Mouse (Mus musculus) limb, embryonic 11.5 days (tissue): ENCODE measurements at regions not wholly inside any gene's neighbourhood (a gene's known extent, or its start where the extent isn't known, plus 50 kb on each side); places are given as distances from the start of the nearest gene placed in this dataset.
A peak's percentile ranks its signal among the peaks of the same experiment; 100 is the strongest.

Source experiments
- ATAC-seq: fragments of 200-750 bp; cut with Nextera tagmentation; 2 replicates; pipeline ENCODE4 v1.8.0; 2017; ENCODE audit warnings: low read depth; ENCODE audit not compliant: insufficient number of reproducible peaks, low FRiP score, low TSS enrichment
- DNase-seq: peaks from one replicate; pipeline ENCODE4 v3.0.0-alpha.2; 2015; ENCODE audit warnings: low spot score
- H3K27ac ChIP-seq: fragments of 300-500 bp; sonication (generic); replicated peaks from 2 replicates; pipeline ENCODE4 v1.5.1; 2014; ENCODE audit warnings: low read depth, mild to moderate bottlenecking, low read length
- H3K27me3 ChIP-seq: fragments of 300-500 bp; sonication (generic); 2 replicates; pipeline ENCODE4 v1.6.1; 2014; ENCODE audit warnings: mild to moderate bottlenecking, low read length, mixed read lengths; ENCODE audit not compliant: control insufficient read depth, insufficient read depth
- H3K36me3 ChIP-seq: fragments of 300-500 bp; sonication (generic); 2 replicates; pipeline ENCODE4 v1.6.1; 2014; ENCODE audit warnings: mild to moderate bottlenecking, low read length, moderate library complexity, mixed read lengths; ENCODE audit not compliant: control insufficient read depth, insufficient read depth
- H3K4me1 ChIP-seq: fragments of 300-500 bp; sonication (generic); 2 replicates; pipeline ENCODE4 v1.6.1; 2014; ENCODE audit warnings: low read length, mixed read lengths; ENCODE audit not compliant: control insufficient read depth, insufficient read depth
- H3K4me2 ChIP-seq: fragments of 300-500 bp; sonication (generic); 2 replicates; pipeline ENCODE4 v1.6.1; 2014; ENCODE audit warnings: low read depth, mild to moderate bottlenecking, moderate library complexity; ENCODE audit not compliant: severe bottlenecking
- H3K4me3 ChIP-seq: fragments of 300-500 bp; sonication (generic); 2 replicates; pipeline ENCODE4 v1.5.1; 2014; ENCODE audit warnings: low read depth, low read length
- H3K9ac ChIP-seq: fragments of 300-500 bp; sonication (generic); 2 replicates; pipeline ENCODE4 v1.6.1; 2014; ENCODE audit warnings: mild to moderate bottlenecking, low read length
- H3K9me3 ChIP-seq: fragments of 300-500 bp; sonication (generic); 2 replicates; pipeline ENCODE4 v1.6.1; 2016; ENCODE audit warnings: low read length; ENCODE audit not compliant: control insufficient read depth
- WGBS: fragments of 180-500 bp; shearing (Covaris S2); extraction: QIAGEN DNeasy Blood & Tissue Kit; methylation state at CpG from one replicate; pipeline ENCODE4 v1.1.7; 2014; 5-methylcytosine and 5-hydroxymethylcytosine counted together

DNA sequence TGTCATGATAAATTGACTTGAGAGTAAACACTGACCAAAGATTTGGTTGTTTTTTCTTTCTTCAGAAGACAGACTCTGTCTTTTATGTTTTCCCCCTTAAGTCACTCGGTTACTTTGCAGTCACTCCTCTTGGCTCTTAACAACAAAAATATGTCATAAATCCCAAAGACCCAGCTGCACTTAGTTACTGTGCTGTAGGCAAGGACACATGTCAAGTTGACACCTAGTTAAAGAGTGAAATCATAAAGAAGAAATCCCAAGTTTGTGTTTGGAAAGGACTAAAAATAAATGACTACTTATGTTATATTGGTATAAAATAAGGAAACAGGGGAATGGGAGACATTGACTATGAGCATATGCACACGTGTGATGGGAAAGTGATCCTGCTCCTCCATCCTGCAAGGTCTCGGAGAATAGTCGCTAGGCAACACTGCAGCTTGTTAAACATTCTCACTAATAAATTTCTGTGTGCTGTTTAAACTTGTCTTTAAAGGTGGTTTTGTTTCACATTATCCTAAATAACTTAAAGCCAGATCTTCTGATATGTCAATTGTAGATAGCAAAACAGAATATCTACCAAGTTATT lies 298.1 kb downstream of the Gulp1 start:
- 10% methylated on average over 4 of the region's 4 CpGs for WGBS
- Histone ChIP-seq H3K4me3 (no peak overlapping the region), H3K36me3 (no peaks in the 10 kb centered on the region), H3K27ac (no peak overlapping the region), H3K4me2 (no peak overlapping the region), H3K9ac (no peak overlapping the region), H3K27me3 (no peaks in the 10 kb centered on the region), H3K4me1 (no peaks in the 10 kb centered on the region), H3K9me3 (no peaks in the 10 kb centered on the region)
- peak; percentile 76; the same call in 1 of the 2 replicates for ATAC-seq
- DNase-seq, result peak; percentile 43

DNA sequence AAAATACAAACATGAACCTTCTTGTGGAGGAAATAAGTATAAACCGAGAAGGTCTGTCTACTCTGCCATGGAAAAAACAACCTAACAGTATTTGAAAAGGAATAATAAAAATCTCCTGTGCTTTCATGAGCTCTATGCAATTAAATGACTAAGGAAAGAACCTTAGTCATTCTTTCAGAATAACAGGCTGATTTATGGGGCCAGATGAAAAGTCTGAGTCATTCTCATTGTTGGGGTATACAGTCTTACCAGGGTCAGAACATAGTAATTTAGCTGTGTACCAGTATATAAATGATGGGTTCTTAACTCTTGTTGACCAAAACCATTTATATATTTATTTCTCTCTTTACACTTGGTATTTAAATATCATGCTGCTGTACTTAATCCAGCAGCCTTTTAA lies 312.1 kb downstream of the Gulp1 start:
- Histone ChIP-seq H3K4me2 (no peak overlapping the region), H3K9me3 (no peaks in the 10 kb centered on the region), H3K27ac (no peak overlapping the region), H3K9ac (no peak overlapping the region), H3K36me3 (no peaks in the 10 kb centered on the region), H3K4me1 (no peaks in the 10 kb centered on the region), H3K27me3 (no peaks in the 10 kb centered on the region), H3K4me3 (no peak overlapping the region)
- ATAC-seq, result no peak
- WGBS, result 84% methylated on average over 1 of the region's 1 CpGs
- DNase-seq, result no peak

DNA sequence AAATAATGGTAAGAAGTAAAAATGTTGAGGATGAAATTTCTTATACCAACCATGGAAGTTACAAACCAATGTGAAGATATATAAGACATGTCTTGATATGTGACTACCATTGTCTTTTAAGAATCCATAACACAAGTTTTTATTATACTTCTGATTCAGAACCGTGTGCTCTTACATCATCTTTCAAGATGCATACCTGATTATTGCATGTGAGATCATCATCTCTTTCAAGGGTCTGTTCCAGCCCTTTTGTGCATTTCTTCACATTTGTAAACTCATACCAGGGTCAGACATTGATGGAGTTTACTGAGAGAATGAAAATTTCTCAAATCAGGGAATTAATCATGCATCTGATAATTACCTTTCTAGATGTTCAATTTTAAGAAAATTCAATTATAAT lies 312.5 kb downstream of the Gulp1 start:
- Histone ChIP-seq H3K36me3 (no peaks in the 10 kb centered on the region), H3K4me3 (no peak overlapping the region), H3K27ac (no peak overlapping the region), H3K9me3 (no peaks in the 10 kb centered on the region), H3K27me3 (no peaks in the 10 kb centered on the region), H3K4me2 (no peak overlapping the region), H3K9ac (no peak overlapping the region), H3K4me1 (no peaks in the 10 kb centered on the region)
- no peak for DNase-seq
- no peak for ATAC-seq
- WGBS, result 91% methylated on average over 1 of the region's 1 CpGs

DNA sequence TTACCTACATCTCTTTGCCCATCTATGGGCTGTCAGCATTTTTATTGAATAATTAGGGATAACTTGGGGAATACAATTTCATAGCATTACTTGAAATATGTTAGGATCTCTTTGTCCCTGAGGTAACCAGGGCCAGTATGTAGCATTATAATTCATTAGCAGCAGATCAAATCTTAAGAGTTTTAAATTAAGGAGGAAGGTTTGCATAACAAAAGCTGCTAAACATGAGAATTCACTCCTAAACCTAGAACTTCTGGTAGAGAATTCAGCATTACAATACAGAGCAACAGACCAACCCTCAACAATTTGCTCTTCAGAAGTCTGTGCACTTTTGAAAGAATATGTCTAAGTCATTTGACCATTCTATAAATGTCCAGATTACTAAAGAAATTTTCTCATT lies 340.3 kb downstream of the Gulp1 start:
- Histone ChIP-seq H3K4me3 (no peak overlapping the region), H3K4me1 (no peaks in the 10 kb centered on the region), H3K4me2 (no peak overlapping the region), H3K36me3 (no peaks in the 10 kb centered on the region), H3K9me3 (no peaks in the 10 kb centered on the region), H3K27ac (no peak overlapping the region), H3K9ac (no peak overlapping the region), H3K27me3 (no peaks in the 10 kb centered on the region)
- DNase-seq, result no peak
- no peak for ATAC-seq

DNA sequence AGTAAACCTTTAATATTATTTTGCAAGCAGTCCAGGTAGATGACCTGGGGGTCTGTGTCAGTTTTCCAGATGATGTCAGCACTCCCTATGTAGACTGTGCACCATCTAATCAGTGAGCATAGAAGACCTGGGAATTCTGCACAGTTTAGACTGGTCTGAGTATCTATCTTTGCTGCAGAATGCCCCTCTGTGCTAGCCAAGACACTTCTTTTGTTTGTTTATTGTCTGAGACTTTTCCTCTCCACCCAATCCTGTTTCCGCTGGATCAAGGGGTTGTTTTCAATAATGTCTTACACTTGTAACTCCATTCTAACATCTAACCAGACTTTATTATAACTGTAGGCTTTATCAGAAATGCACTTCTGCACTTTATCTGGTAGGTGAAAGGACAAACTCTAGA lies 341.1 kb downstream of the Gulp1 start:
- no peaks in the 10 kb centered on the region for H3K9me3 ChIP-seq
- no peaks in the 10 kb centered on the region for H3K4me1 ChIP-seq
- WGBS, result 69% methylated on average over 1 of the region's 1 CpGs
- no peak overlapping the region for H3K27ac ChIP-seq
- H3K4me2 ChIP-seq, result no peak overlapping the region
- no peak for DNase-seq
- H3K4me3 ChIP-seq, result no peak overlapping the region
- ATAC-seq, result no peak
- no peaks in the 10 kb centered on the region for H3K36me3 ChIP-seq
- no peaks in the 10 kb centered on the region for H3K27me3 ChIP-seq
- H3K9ac ChIP-seq, result no peak overlapping the region
